Mouse (Mus musculus): ENCODE measurements around the gene Mrps25. TPM values are rescaled to one million over a fixed set of nuclear protein-coding genes. Genes with fewer than 3 reads are reported as not detected.

Mrps25 gene
- polyA plus RNA-seq, 1 experiment from 2014 or later = 83.9 TPM

Other genes with a start within 250 kb of the Mrps25 start
- 18.6 and 21.2 TPM in 2 replicates for gene Fgd5, start 205.2 kb downstream of the Mrps25 start, polyA plus RNA-seq (2015; fragmentation: Nextera tagmentation; extraction: Ambion mirVana)
- gene Nr2c2, start 92.6 kb downstream of the Mrps25 start, polyA plus RNA-seq (2015; fragmentation: Nextera tagmentation; extraction: Ambion mirVana) = 23.1 and 26.2 TPM in 2 replicates
- gene Rbsn, start 30.9 kb upstream of the Mrps25 start, polyA plus RNA-seq (2015; fragmentation: Nextera tagmentation; extraction: Ambion mirVana) = 26.5 and 27.0 TPM in 2 replicates
- gene Trh, start 60.6 kb upstream of the Mrps25 start, polyA plus RNA-seq (2015; fragmentation: Nextera tagmentation; extraction: Ambion mirVana) = 0.38 and 0.39 TPM in 2 replicates

All from lung, embryonic 15.5 days (tissue).